Mouse (Mus musculus) adrenal gland, postnatal 36 days (tissue): ENCODE measurements at regions not wholly inside any gene's neighbourhood (a gene's known extent, or its start where the extent isn't known, plus 50 kb on each side); places are given as distances from the start of the nearest gene placed in this dataset.
A peak's percentile ranks its signal among the peaks of the same experiment; 100 is the strongest.

Experiments
- DNase-seq, 2 experiments: peaks; one replicate each; pipeline ENCODE4 v3.0.0; 2021; ENCODE audit warnings: mixed read lengths in 1 of 2

DNA sequence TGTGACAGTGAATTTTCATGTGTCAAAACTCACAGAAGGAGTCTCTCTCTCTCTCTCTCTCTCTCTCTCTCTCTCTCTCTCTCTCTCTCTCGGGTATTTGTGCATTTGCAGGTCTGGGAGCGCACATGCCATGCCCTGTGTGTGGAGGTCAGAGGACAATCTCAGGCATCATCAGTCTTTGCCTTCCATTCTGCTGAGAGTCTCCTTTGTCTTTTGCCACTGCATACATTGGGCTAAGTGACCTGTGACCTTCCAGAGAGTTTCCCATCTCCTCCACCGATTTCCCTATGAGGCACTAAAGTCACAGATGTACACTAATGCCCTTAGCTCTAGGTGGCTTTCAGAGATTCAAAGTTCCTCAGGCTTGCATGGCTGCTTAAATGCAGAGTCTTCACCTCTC lies 391.7 kb downstream of the Tcerg1l start:
- DNase-seq = no peak

DNA sequence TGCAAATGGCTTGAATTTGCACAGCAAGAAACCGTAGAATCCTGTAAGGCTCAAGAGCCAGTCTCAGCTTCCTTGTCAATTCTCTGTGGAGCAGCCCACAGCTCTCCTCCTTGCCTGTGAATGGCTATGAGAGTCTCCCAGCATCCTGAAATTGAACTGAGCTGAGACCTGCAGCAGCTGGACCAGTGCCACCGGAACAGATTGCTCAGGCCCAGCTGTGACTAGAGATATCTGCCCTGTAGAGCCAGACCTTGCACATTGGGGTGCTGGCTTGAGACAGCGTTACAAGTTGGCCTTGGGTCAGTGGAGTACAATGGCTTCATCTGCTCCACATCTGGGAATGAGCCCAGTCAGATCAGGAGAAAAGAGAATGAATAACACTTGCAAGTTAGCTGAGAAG lies 390.6 kb downstream of the Tcerg1l start:
- DNase-seq = peak; percentile 41 to 70

- DNase-seq = no peak
Observed at GRCm38 (mm10) chr7:138008601-138009000, 388.9 kb downstream of the Tcerg1l start.

DNA sequence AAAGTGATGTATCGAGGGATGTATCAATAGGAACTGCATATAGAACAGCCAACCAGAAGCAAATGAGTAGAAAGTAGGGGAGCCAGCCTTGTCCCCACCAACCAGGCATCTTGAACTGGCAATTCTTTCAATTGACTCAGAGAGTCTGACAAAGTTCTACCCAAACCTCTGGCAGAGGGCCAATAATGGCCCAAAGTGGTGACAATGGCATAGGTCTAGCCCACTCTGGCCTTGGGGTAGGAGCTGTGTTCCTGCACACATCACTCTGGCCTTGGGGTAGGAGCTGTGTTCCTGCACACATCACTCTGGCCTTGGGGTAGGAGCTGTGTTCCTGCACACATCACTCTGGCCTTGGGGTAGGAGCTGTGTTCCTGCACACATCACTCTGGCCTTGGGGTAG lies 373.5 kb downstream of the Tcerg1l start:
- peak; percentile 34 to 70 for DNase-seq

GRCm38 (mm10) chr7:138051696-138052095 lies 345.8 kb downstream of the Tcerg1l start:
- DNase-seq = no peak

GRCm38 (mm10) chr7:138054756-138055155 lies 342.8 kb downstream of the Tcerg1l start:
- DNase-seq = peak; percentile 82 to 86

- DNase-seq = peak; percentile 36 to 62
Observed at GRCm38 (mm10) chr7:138061116-138061515, 336.4 kb downstream of the Tcerg1l start.

DNA sequence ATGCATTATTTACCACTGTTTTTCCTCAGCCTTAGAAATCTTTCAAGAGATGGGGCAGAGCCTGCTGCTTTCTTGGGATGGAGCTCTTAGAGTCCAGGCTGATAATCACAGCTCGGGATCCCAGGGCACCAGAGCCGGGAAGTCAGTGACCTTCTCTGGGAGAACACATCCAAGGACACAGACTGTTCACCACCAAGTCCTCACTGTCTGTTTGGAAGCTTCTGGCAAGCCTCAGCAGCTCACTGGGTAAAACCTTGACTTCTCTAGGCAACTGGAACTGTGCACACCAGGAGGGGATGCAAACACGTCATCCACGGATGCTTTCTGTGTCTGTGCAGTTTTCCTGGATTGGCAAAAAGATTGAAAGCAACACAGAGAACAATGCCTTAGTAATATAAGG lies 330.6 kb downstream of the Tcerg1l start:
- peak; percentile 42 to 58 for DNase-seq

- no peak for DNase-seq
Observed at GRCm38 (mm10) chr7:138075231-138075630, 322.3 kb downstream of the Tcerg1l start.

- DNase-seq = peak; percentile 91 to 93
Observed at GRCm38 (mm10) chr7:138083980-138084379, 313.6 kb downstream of the Tcerg1l start.

DNA sequence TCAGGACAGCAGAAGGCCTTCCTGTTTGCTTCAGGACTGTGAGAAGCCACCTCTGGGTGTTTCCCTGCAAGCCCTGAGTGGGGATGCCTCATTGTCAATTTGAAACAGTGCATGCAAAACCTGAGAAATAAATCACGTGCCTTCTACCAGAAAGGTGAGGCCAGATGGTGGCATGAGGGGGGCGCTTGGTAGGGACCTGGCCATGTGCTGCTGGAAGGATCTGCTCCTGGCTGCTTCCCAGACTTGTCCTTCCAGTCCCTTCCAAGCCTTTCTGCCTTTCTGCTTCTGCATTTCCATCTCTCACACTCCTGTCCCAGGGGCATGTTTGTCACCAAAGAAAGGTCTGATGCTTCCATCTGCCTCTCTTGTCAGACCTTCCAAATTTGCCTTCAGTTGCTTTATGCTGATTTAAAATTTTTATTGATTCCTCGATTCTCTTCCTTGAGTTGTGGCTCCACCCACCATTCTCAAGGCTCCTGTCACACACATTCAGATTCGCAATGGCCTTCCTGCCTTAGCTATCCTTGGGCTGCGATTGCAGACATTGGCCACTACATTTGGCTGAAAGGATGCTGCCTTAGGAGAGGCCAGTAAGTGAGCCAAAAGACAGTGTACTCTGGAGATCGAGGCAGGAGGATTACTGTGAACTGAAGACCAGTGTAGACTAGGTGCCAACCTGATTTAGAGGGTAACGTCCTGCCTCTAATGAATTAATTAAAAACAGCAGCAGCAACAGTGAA lies 289.9 kb downstream of the Tcerg1l start:
- DNase-seq = no peak

DNA sequence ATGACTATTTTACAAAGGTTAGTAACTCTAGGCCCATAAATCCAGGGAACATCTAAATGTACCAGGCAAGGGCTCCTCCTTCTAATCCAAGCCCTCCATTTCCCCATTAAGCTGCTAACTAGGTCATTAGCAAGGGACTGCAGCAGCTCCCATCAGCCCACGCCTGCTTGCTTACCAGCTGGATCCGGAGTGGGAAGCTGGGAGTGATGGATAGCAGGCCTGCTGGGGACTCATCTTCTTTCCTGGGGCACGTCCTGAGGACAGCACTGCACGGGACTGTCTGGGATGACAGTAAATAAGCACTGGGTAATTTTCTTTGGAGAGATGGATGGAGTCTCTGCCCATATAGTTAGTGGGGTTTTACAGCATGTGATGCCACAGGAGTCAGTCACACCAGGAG lies 276.0 kb downstream of the Tcerg1l start:
- no peak for DNase-seq

- DNase-seq = no peak
Observed at GRCm38 (mm10) chr7:138129701-138130100, 267.8 kb downstream of the Tcerg1l start.

DNA sequence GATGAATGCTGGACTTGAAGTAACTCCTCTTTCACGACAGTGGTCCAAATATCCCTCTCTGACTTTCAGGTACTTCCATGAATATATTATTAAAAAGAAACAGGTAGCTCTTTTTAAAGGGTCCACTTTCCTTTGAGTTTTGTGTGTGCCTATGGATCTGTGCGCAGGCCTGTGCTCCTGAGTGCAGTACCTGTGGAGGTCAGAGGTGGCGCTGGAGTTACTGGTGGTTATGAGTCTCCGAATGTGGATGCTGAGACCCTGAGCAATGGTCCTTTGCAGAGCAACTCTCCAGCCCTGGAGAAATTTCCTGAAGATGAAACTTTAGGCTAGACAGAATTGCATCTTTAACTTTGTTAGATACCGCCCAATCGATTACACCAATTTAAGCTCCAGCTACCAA lies 264.1 kb downstream of the Tcerg1l start:
- no peak for DNase-seq

DNA sequence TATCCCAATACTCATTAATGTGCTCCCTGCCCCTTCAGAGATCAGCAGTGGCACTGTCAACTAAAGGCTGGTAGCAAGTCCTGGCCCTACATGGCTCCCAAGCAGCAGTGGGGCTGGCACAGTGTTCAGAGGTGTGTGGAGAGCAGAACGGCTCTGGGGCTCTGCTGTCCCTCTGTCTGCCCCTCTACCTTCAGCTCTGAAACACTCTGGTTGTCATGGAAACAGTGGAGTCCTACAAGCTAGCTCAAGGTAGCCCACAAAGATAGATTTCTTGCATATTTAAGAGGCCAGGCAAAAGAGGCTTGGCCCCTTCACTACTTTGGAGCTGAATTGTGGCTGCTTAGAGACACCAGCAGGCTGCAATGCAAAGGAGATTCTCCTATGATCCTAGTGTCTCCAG lies 259.6 kb downstream of the Tcerg1l start:
- DNase-seq = no peak

GRCm38 (mm10) chr7:138139766-138140165 lies 257.8 kb downstream of the Tcerg1l start:
- DNase-seq = no peak

DNA sequence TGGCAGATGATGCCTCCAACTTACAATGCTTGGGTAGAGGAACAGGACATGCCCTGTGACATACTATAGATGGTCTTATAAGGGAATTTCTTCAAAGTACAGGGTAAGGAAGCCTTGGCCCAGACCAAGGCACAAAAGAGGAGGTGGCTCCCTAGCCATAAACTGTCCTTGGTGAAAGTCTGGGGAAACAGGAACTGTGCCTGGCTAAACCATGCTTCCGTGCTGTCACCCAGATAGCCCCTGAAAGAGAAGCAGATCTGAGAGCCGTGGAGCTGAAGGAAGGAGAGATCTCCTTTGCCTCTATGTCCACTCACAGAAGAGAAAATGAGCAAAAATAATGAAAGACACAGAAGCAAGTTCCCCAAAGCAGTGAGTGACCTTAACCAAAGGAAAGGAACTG lies 248.0 kb downstream of the Tcerg1l start:
- DNase-seq = no peak

DNA sequence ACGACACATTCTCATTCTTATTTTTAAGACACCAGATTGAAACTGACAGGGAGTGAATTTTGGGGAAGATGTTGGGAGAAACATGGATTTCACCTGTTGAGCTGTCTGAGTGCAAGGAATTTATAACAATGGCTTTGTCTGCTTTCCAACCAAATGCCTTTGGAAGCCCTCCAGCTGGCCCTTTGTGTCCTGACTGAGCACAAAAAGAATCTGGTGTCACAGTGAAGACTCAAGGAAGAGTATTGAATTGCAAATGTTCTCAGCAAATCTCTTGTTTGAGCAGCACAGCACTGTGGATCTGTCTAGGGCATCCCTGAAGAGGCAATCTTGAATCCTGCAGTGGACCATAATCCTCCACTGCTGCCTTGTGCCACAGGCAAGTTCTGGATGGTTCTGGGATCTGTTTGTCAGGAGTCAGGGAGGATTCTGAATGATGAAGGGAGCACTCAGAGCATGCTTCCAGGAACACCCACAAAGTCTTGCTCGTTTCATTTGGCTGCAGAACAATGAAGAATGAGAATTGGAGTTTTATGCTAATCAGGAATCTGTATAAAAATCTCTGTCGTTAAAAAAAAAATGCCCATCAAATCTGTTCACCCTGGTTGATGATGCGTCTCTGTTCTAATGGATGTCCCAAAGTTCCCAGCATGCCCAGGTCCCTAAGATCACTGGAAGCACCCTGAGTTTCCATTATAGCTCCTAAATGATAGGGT lies 243.9 kb downstream of the Tcerg1l start:
- no peak for DNase-seq
